Mouse (Mus musculus) brain, embryonic 14.5 days (tissue): Measurements from ENCODE around the gene Wfdc3.

Source experiments
- CTCF ChIP-seq: fragments of 200-500 bp; IDR thresholded peaks from 2 replicates; pipeline ENCODE4 v1.5.1; 2012; ENCODE audit warnings: inconsistent platforms, mild to moderate bottlenecking, moderate library complexity, borderline replicate concordance; ENCODE audit not compliant: insufficient read depth, insufficient read length; ENCODE audit errors: extremely low read depth
- POLR2A ChIP-seq: fragments of 200-500 bp; IDR thresholded peaks from 2 replicates; pipeline ENCODE4 v1.6.1; 2012; ENCODE audit warnings: mild to moderate bottlenecking, inconsistent platforms, borderline replicate concordance; ENCODE audit not compliant: poor library complexity, insufficient read depth, insufficient read length, severe bottlenecking; ENCODE audit errors: extremely low read depth

GRCm38 (mm10) chr2:164754800-164755199 is 9.1 kb upstream of the Wfdc3 start:
- TF ChIP-seq CTCF (no peak), POLR2A (no peak)
